Mouse (Mus musculus) lung, postnatal 0 days (tissue): ENCODE data around the gene Phyhd1. TPM values are rescaled to one million over a fixed set of nuclear protein-coding genes. Genes with fewer than 3 reads are reported as not detected.

Source experiments
- ATAC-seq: fragments of 200-750 bp; cut with Nextera tagmentation; 2 replicates; pipeline ENCODE4 v1.8.0; 2017; ENCODE audit warnings: moderate library complexity
- DNase-seq: peaks from one replicate; pipeline ENCODE4 v3.0.0-alpha.2; 2016; ENCODE audit warnings: low spot score
- H3K27ac ChIP-seq: fragments of 300-500 bp; sonication (generic); 2 replicates; pipeline ENCODE4 v1.5.1; 2014; ENCODE audit warnings: antibody characterized with exemption, mild to moderate bottlenecking, low read length, mixed read lengths
- H3K27me3 ChIP-seq: fragments of 300-500 bp; sonication (generic); replicated peaks from 2 replicates; pipeline ENCODE4 v1.6.1; 2014; ENCODE audit warnings: low read length, mixed read lengths; ENCODE audit not compliant: insufficient read depth
- H3K36me3 ChIP-seq: fragments of 300-500 bp; sonication (generic); 2 replicates; pipeline ENCODE4 v1.6.1; 2014; ENCODE audit warnings: low read length, mixed read lengths; ENCODE audit not compliant: insufficient read depth
- H3K4me1 ChIP-seq: fragments of 300-500 bp; sonication (generic); 2 replicates; pipeline ENCODE4 v1.6.1; 2014; ENCODE audit warnings: antibody characterized with exemption, low read depth, low read length, mixed read lengths; ENCODE audit not compliant: insufficient read depth
- H3K4me2 ChIP-seq: fragments of 300-500 bp; sonication (generic); replicated peaks from 2 replicates; pipeline ENCODE4 v1.6.1; 2014; ENCODE audit warnings: low read depth, mild to moderate bottlenecking, low read length, moderate library complexity, mixed read lengths
- H3K4me3 ChIP-seq: fragments of 300-500 bp; sonication (generic); 2 replicates; pipeline ENCODE4 v1.5.1; 2014; ENCODE audit warnings: low read depth, low read length
- H3K9ac ChIP-seq: fragments of 300-500 bp; sonication (generic); replicated peaks from 2 replicates; pipeline ENCODE4 v1.6.1; 2014; ENCODE audit warnings: low read depth, mild to moderate bottlenecking
- H3K9me3 ChIP-seq: fragments of 300-500 bp; sonication (generic); 2 replicates; pipeline ENCODE4 v1.6.1; 2016; ENCODE audit warnings: low read length, mixed read lengths
- CTCF ChIP-seq: IDR thresholded peaks from 2 replicates; pipeline ENCODE4 v1.5.1; 2016; ENCODE audit warnings: antibody characterized with exemption, mild to moderate bottlenecking
- EP300 ChIP-seq: IDR thresholded peaks from 2 replicates; pipeline ENCODE4 v1.6.1; 2016; ENCODE audit warnings: antibody characterized with exemption, mild to moderate bottlenecking, control low read depth
- WGBS: fragments of 180-500 bp; shearing (Covaris S2); extraction: QIAGEN DNeasy Blood & Tissue Kit; methylation state at CpG from one replicate; pipeline ENCODE4 v1.1.7; 2014; 5-methylcytosine and 5-hydroxymethylcytosine counted together
- polyA plus RNA-seq: library from polyadenylated mRNA; unstranded; fragments of >200 nt; fragmentation: Nextera tagmentation; extraction: Ambion mirVana; gene quantifications from 2 replicates; pipeline ENCODE4 v1.2.1, GENCODE M21; 2015

Gene Phyhd1
- polyA plus RNA-seq, 1 experiment from 2014 or later, result 9.5 TPM

DNA sequence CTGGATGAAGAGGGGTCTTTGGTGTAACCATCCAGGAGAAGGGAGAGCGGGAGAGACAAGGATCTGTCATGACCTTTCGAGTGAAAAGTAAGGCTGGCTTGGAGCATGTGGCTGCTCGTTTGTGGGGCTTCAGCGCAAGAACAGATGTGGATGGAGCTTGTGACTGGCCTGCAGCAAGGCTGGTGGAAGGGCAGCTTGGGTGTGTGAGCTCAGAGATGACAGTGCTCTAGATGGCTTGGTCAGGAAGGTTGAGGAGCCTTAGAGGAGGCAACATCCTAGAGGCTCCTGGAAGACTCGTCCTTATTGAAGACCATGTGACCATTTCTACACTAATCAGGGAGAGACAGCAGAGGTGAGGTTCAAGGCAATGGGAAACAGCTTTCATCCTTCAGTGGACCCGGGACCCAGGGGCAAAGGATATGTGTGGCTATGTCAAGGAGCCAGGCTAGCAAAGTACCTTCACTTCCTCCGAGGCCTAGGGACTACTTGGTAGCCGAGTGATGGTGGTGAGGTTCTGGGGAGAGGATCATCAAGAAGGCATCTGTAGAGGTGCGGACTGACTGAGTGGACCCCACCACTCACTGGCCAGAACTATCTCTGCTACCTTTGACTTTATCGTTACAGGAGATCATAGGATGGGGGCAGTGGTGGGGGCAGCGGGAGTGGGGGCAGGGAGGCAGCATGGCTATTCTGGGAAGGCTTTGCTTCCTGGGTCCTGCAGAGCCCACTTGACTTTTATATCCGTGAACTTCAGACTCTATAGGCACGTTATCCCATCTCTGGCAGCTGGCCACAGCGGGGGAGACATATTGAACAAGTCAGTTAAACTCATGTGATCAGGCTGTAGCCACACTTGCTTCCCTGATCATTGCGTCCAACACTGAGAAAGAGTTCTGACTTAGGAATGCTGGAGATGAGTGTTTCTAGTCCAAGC lies 6.6 kb upstream of the Phyhd1 start:
- Histone ChIP-seq H3K4me2 (no peak overlapping the region), H3K4me1 (peaks cover 5% of the 10 kb centered on the region), H3K27me3 (no peaks in the 10 kb centered on the region), H3K4me3 (no peak overlapping the region), H3K36me3 (peaks cover 48% of the 10 kb centered on the region), H3K27ac (peak overlapping the region; percentile 66), H3K9ac (no peak overlapping the region), H3K9me3 (no peaks in the 10 kb centered on the region)
- ATAC-seq, result no peak
- DNase-seq, result no peak
- TF ChIP-seq EP300, result no peak
- TF ChIP-seq CTCF, result no peak
- WGBS, result 83% methylated on average over 15 of the region's 15 CpGs

DNA sequence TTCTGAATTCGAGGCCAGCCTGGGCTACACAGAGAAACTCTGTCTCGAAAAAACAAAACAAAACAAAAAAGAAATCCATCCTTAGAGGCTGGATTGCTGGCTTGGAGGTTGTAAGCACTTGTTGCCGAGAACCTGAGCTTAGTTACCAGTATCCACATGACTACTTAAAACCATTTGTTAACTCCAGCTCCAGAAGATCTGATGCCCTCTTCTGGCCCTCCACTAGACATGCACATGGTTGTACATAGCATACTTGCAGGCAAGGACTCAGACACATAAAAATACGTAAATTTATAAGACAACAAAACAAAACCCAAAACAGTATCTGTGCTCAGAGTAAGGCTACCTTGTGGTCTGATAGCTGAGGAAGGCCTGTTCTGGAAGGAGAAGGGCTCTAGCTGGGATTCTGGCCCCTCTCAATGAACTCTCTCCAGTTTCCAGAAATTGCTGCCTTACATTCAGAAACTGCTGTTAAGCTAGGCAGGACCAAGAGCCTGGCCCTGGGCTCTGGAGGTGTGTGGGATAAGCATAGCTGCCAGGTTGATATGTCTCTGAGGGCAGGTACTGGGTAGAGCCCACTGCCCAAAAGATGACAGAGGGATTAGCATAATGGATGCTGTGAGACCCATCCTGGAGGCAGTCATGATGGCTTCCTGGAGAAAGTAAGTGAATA lies 4.8 kb upstream of the Phyhd1 start:
- no peak overlapping the region for H3K27ac ChIP-seq

DNA sequence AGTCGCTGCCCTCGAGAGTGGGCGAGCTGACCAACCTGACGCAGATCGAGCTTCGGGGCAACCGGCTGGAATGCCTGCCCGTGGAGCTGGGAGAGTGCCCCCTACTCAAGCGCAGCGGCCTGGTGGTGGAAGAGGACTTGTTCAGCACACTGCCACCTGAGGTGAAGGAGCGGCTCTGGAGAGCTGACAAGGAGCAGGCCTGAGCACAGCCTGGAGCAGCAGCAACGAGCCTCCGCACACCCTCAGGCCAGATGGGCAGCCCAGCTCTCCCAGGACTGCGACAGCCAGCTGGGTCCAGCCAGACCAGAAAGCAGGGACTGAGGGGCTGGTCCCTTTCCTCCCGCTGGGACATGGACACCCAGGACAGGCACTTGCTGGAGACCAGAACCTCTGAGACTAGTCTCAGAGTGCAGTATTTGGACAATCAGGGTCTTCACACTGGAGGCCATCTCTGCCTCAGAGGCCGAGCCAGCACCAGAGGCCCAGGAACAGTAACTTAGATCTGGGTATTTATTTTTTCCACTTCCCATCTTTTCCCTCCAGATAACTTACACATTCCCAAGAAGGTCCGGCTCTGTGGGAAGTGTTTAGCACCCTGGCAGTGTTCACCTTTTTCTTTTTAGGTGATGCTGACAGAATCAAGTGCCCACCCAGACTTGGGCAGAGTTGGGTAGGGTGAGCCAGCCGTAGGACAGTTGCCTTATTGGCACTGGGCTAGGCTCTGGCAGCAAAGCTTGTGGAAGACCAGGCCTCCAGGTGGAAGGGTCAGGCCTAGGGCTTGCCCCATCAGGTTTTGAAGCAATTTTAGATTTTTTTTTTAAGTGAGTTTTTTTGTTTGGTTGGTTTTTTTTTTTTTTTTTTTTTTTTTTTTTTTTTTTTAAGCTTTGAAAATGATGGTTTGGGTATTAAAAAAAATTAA lies 3.8 kb upstream of the Phyhd1 start:
- Histone ChIP-seq H3K36me3 (peaks cover 35% of the 10 kb centered on the region), H3K9me3 (no peaks in the 10 kb centered on the region), H3K27me3 (no peaks in the 10 kb centered on the region), H3K27ac (peak overlapping the region; percentile 64; the same call in 1 of the 2 replicates), H3K9ac (no peak overlapping the region), H3K4me1 (peaks cover 30% of the 10 kb centered on the region), H3K4me3 (no peak overlapping the region), H3K4me2 (no peak overlapping the region)
- DNase-seq, result no peak
- no peak for TF ChIP-seq EP300
- TF ChIP-seq CTCF, result no peak
- 85% methylated on average over 18 of the region's 18 CpGs for WGBS
- no peak for ATAC-seq

More for the DNA sequence above, 4.8 kb upstream of the Phyhd1 start:
- WGBS, result 84% methylated on average over 4 of the region's 4 CpGs
- no peak overlapping the region for H3K9ac ChIP-seq
- no peaks in the 10 kb centered on the region for H3K27me3 ChIP-seq
- peaks cover 21% of the 10 kb centered on the region for H3K4me1 ChIP-seq
- no peak overlapping the region for H3K4me3 ChIP-seq
- DNase-seq, result no peak
- TF ChIP-seq EP300 (no peak), CTCF (peak; percentile 43)
- ATAC-seq, result no peak
- no peak overlapping the region for H3K4me2 ChIP-seq
- H3K9me3 ChIP-seq, result no peaks in the 10 kb centered on the region
- H3K36me3 ChIP-seq, result peaks cover 43% of the 10 kb centered on the region

DNA sequence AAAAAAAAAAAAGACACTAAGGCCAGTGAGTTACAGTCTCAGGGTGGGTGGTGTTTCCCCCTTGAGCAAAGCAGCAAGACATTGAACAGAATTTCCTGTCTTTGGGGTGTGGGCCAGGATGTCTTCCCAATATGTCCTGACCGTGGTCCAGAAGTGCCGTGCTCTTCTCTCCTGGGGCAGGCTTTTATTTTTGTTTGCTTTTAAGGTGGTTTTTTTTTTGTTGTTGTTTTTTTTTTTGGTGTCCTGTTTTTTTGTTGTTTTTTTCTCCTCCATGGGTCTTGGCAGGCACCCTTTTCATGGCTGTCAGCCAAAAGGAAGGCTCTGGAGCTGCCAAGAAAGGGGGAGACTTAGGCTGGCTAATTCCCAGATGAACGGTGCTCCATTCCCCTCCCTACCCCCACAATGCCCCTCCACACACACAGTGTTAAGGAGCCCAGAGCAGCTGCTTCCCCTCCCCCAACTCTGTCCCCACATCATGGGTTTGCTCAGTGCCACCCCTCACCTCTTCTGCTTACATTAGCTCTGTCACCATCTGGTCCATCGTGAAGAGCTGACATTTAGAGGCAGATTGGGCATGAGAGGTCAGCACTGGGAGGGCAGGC lies 3.1 kb upstream of the Phyhd1 start:
- Histone ChIP-seq H3K9me3 (no peaks in the 10 kb centered on the region), H3K27ac (peak overlapping the region; percentile 2; the same call in 1 of the 2 replicates), H3K9ac (no peak overlapping the region), H3K4me3 (no peak overlapping the region), H3K4me2 (no peak overlapping the region), H3K4me1 (peaks cover 27% of the 10 kb centered on the region), H3K36me3 (peaks cover 27% of the 10 kb centered on the region), H3K27me3 (no peaks in the 10 kb centered on the region)
- ATAC-seq (no peak), DNase-seq (peak; percentile 67)
- TF ChIP-seq CTCF (no peak), EP300 (no peak; the same call in 1 of the 2 replicates)
- WGBS, result 16% methylated on average over 4 of the region's 4 CpGs

DNA sequence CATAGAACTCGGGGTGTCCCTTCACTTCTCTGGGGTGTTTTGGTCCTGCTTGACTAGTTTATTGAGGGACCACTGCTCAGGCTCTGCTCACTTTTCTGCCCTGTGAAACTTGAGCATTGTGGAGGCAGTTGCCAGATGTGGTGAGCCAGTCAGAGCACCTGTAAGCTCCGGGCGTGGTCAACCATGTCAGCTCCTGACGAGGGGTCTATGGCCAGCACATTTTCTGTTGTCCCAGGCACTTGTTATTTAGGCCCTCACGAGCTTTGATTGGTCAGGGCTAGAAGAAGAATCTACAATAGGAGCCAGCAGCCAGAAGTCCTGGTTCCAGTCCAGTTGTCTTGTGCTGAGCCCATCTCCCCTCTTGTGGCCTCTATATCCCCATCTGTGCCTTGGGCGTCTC lies 2.2 kb upstream of the Phyhd1 start:
- H3K4me1 ChIP-seq, result peaks cover 25% of the 10 kb centered on the region
- DNase-seq, result no peak

More for the DNA sequence above, 2.2 kb upstream of the Phyhd1 start:
- Histone ChIP-seq H3K36me3 (peaks cover 25% of the 10 kb centered on the region), H3K27me3 (no peaks in the 10 kb centered on the region), H3K4me2 (no peak overlapping the region), H3K27ac (no peak overlapping the region; the same call in 1 of the 2 replicates), H3K9me3 (no peaks in the 10 kb centered on the region), H3K4me3 (no peak overlapping the region), H3K9ac (no peak overlapping the region)
- no peak for TF ChIP-seq EP300
- no peak for TF ChIP-seq CTCF
- WGBS, result 87% methylated on average over 6 of the region's 6 CpGs
- no peak for ATAC-seq
